Mouse (Mus musculus) liver, embryonic 15.5 days (tissue): ENCODE measurements around the gene Dnah17. TPM values are rescaled to one million over a fixed set of nuclear protein-coding genes. Genes with fewer than 3 reads are reported as not detected.

Experiments used
- ATAC-seq: fragments of 200-750 bp; cut with Nextera tagmentation; 2 replicates; pipeline ENCODE4 v1.8.0; 2017; ENCODE audit warnings: moderate number of reproducible peaks, mild to moderate bottlenecking, moderate library complexity; ENCODE audit not compliant: insufficient read depth
- H3K27ac ChIP-seq: fragments of 300-500 bp; sonication (generic); replicated peaks from 2 replicates; pipeline ENCODE4 v1.5.1; 2015; ENCODE audit warnings: mild to moderate bottlenecking, inconsistent platforms
- H3K27me3 ChIP-seq: fragments of 300-500 bp; sonication (generic); 2 replicates; pipeline ENCODE4 v1.6.1; 2015; ENCODE audit warnings: mild to moderate bottlenecking, inconsistent platforms
- H3K36me3 ChIP-seq: fragments of 300-500 bp; sonication (generic); replicated peaks from 2 replicates; pipeline ENCODE4 v1.6.1; 2015; ENCODE audit warnings: moderate library complexity, mild to moderate bottlenecking, inconsistent platforms
- H3K4me1 ChIP-seq: fragments of 300-500 bp; sonication (generic); replicated peaks from 2 replicates; pipeline ENCODE4 v1.6.1; 2015; ENCODE audit warnings: inconsistent platforms
- H3K4me2 ChIP-seq: fragments of 300-500 bp; sonication (generic); 2 replicates; pipeline ENCODE4 v1.6.1; 2015; ENCODE audit warnings: moderate library complexity, mild to moderate bottlenecking, inconsistent platforms
- H3K4me3 ChIP-seq: fragments of 300-500 bp; sonication (generic); replicated peaks from 2 replicates; pipeline ENCODE4 v1.5.1; 2015; ENCODE audit warnings: mild to moderate bottlenecking, inconsistent platforms
- H3K9ac ChIP-seq: fragments of 300-500 bp; sonication (generic); 2 replicates; pipeline ENCODE4 v1.6.1; 2015; ENCODE audit warnings: moderate library complexity, mild to moderate bottlenecking, inconsistent platforms
- H3K9me3 ChIP-seq: fragments of 300-500 bp; sonication (generic); replicated peaks from 2 replicates; pipeline ENCODE4 v1.6.1; 2016; ENCODE audit warnings: inconsistent platforms
- WGBS: fragments of 180-500 bp; shearing (Covaris S2); methylation state at CpG from one replicate; pipeline ENCODE4 v1.1.7; 2015; ENCODE audit warnings: mixed read lengths; ENCODE audit not compliant: insufficient replicate concordance; 5-methylcytosine and 5-hydroxymethylcytosine counted together
- polyA plus RNA-seq: library from polyadenylated mRNA; unstranded; fragments of >200 nt; fragmentation: Nextera tagmentation; extraction: Ambion mirVana; gene quantifications from 2 replicates; pipeline ENCODE4 v1.2.1, GENCODE M21; 2015

The Dnah17 gene
- polyA plus RNA-seq, 1 experiment from 2014 or later: 0.10 TPM

DNA sequence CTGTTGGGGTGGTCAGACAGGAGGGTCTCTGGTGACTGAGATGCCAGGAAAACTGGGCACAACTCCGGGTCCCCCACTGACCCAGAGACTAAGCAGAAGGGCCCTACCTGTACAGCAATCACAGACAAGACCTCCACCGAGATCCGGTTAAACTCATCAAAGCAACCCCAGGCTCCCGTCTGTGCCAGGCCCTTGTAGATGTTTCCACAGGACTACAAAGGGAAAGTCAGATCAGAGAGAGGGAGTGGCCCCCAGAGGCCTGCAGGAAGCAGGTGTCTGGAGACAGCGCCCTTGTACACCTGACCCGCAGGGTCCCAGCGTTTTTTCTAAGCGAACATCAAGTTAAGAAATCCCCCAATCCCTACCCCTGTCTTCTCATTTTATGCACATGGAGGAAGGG, 44.5 kb downstream of the Dnah17 start:
- no peak overlapping the region for H3K4me2 ChIP-seq
- no peaks in the 10 kb centered on the region for H3K36me3 ChIP-seq
- H3K4me3 ChIP-seq: no peak overlapping the region
- H3K27ac ChIP-seq: no peak overlapping the region
- H3K27me3 ChIP-seq: no peaks in the 10 kb centered on the region
- no peaks in the 10 kb centered on the region for H3K9me3 ChIP-seq
- H3K4me1 ChIP-seq: no peaks in the 10 kb centered on the region
- H3K9ac ChIP-seq: no peak overlapping the region
- ATAC-seq: no peak
- 58% methylated on average over 8 of the region's 8 CpGs for WGBS

DNA sequence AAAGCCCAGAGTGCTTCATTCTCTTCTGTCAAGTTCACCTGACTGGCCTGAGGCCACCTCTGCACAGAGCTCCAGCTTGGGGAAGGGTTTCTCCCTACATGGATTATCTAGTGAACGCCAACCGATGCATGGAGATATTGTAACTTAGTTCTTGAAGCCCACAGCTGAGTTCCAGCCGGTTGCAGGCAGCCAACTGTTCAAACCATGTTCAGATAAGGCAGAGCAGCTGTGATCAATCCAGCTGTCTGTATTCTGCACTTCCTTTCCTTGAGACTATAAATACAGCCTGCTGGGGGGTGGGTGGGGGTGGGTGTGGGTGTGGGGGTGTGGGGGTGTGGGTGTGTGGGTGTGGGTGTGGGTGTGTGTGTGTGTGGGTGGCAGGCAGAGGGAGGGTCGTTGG, 45.3 kb downstream of the Dnah17 start:
- 20% methylated on average over 4 of the region's 4 CpGs for WGBS
- no peak overlapping the region for H3K4me3 ChIP-seq
- no peaks in the 10 kb centered on the region for H3K36me3 ChIP-seq
- H3K4me1 ChIP-seq: no peaks in the 10 kb centered on the region
- ATAC-seq: no peak
- no peaks in the 10 kb centered on the region for H3K9me3 ChIP-seq
- H3K9ac ChIP-seq: no peak overlapping the region
- no peak overlapping the region for H3K4me2 ChIP-seq
- no peak overlapping the region for H3K27ac ChIP-seq
- no peaks in the 10 kb centered on the region for H3K27me3 ChIP-seq

DNA sequence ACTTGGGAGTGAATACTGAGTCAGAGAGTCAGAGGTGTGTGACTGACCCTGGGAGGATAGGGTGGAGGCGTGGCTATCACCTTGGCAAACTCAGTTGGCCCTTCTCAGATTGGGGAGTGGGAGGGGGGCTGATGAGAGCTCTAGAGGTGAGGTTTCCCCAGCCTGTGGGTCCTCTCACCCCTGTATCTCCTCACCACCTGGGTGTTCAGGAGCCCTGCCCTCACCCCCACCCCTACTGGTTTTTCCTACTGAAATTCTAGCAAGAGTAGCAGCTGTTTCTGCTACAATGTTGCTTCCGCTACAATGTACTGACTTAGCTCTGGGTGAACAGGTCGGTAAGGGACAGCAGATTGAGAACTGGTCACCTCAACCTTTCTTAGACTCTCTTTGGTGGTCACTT, 46.2 kb downstream of the Dnah17 start:
- Histone ChIP-seq H3K27ac (no peak overlapping the region), H3K9me3 (no peaks in the 10 kb centered on the region), H3K4me2 (no peak overlapping the region), H3K4me1 (no peaks in the 10 kb centered on the region), H3K36me3 (no peaks in the 10 kb centered on the region), H3K9ac (no peak overlapping the region), H3K4me3 (no peak overlapping the region), H3K27me3 (no peaks in the 10 kb centered on the region)
- ATAC-seq: no peak
- 56% methylated on average over 3 of the region's 3 CpGs for WGBS

DNA sequence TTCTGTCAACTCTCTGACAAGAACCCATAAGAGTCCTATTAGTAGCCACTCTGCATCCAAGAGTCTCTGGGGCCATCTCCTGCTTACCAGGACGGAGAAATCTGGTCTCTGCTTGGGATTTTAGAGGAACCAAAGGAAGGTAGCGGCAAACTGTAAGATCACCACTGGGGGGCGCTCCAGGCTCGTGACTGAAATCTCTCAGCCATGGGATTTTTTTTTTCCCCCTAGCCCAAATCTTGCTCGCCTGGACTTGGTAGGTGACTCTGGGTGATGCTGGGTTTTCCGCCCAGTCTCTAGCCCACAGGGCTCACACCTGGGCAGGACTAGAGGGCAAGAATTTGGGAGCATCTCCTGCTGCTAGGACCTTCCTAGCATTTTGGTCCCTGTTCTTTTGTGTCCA, 46.6 kb downstream of the Dnah17 start:
- H3K27ac ChIP-seq: no peak overlapping the region
- no peaks in the 10 kb centered on the region for H3K36me3 ChIP-seq
- 7% methylated on average over 6 of the region's 6 CpGs for WGBS
- no peak for ATAC-seq
- no peak overlapping the region for H3K4me3 ChIP-seq
- H3K9ac ChIP-seq: no peak overlapping the region
- H3K27me3 ChIP-seq: no peaks in the 10 kb centered on the region
- H3K4me2 ChIP-seq: no peak overlapping the region
- no peaks in the 10 kb centered on the region for H3K9me3 ChIP-seq
- H3K4me1 ChIP-seq: no peaks in the 10 kb centered on the region

DNA sequence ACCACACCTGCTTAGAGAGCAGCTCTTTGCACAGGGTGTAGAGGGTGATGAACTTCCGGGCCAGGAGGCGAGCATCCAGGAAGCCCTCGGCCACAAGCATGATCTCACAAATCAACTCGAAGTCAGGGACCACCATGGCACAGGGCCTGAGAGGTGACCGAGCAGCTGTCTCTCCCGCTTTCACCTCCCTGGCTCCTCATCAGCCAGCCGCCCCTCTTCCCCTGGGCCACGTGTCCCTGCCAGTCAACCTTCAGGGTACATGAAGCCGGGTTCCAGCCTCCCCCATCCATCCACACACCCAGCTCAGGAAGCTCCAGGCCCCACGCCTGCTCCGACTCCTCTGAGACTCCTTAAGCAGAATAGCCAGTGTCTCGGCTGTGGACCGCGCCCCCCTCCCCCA, 48.1 kb downstream of the Dnah17 start:
- Histone ChIP-seq H3K4me3 (no peak overlapping the region), H3K9ac (no peak overlapping the region), H3K9me3 (no peaks in the 10 kb centered on the region), H3K27me3 (no peaks in the 10 kb centered on the region), H3K27ac (no peak overlapping the region), H3K4me2 (no peak overlapping the region), H3K36me3 (no peaks in the 10 kb centered on the region), H3K4me1 (no peaks in the 10 kb centered on the region)
- 74% methylated on average over 14 of the region's 14 CpGs for WGBS
- ATAC-seq: no peak

DNA sequence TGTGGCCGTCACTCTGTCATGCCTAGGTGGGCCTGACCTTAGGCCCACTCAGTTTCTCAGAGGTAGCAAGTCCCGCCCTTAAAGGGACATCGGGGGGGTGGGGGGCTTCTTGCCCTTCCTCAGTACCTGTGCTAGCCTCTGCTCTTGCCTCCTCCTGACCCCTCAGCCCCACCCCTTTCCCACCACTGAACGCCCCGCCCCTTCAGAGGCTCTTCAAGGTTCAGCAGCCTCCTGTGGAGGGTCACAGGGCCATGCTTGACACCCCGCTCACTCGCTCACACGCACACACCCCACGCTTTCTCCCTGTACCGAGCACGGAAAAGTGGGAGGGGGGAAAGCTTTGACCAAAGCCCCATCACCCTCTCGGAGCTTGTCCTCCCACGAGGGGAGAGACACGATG, 50.7 kb downstream of the Dnah17 start:
- 65% methylated on average over 14 of the region's 14 CpGs for WGBS
- no peak for ATAC-seq
- no peaks in the 10 kb centered on the region for H3K9me3 ChIP-seq

DNA sequence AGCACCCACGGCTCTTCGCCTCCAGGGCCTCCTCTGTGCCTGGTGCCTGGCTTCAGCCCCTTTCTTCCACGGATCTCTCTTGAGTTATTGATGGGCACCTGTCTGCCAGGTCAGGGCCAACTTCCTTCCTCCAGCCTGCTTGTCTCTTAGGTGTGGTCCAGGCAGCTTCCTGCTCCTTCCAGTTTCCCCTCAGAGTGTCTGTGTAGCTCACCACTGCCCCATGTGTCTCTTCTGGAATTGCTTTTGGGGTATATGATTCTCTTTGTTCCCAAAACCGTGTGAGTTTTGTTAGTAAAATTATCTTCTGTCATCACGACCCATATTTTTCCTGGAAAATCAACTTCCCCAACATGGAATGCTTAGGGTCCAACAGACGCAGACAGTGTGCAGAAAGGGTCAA, 53.5 kb downstream of the Dnah17 start:
- H3K9ac ChIP-seq: no peak overlapping the region
- H3K27me3 ChIP-seq: no peaks in the 10 kb centered on the region
- 54% methylated on average over 6 of the region's 6 CpGs for WGBS
- no peak for ATAC-seq
- H3K9me3 ChIP-seq: no peaks in the 10 kb centered on the region
- H3K27ac ChIP-seq: no peak overlapping the region
- H3K4me1 ChIP-seq: no peaks in the 10 kb centered on the region
- H3K36me3 ChIP-seq: no peaks in the 10 kb centered on the region
- no peak overlapping the region for H3K4me2 ChIP-seq
- no peak overlapping the region for H3K4me3 ChIP-seq

More for the DNA sequence above, 50.7 kb downstream of the Dnah17 start:
- Histone ChIP-seq H3K36me3 (no peaks in the 10 kb centered on the region), H3K4me1 (no peaks in the 10 kb centered on the region), H3K4me2 (no peak overlapping the region), H3K9ac (no peak overlapping the region), H3K4me3 (no peak overlapping the region), H3K27me3 (no peaks in the 10 kb centered on the region), H3K27ac (no peak overlapping the region)

DNA sequence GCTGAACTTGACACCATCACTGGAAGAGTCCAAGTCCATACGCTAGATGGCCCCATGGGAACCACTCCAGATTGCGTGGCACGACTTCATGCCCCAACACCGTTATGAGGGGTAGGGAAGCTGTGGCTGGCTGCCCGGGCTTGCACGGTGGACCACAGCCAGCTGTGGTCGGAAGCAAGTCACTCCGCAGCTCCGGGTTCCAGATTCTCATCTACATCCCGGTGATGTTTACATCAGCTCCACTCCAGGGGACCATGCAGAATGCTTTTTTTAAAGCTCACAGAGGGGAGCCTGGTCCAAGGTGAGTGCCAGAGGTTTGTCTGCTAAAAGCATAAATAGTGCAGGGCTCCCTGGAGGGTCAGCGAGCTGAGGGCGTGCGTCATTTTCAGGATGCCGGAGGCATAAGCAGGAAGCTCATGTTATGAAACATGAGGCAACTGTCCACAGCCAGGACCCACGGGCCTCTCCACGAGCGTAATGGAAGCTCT, 55.4 kb downstream of the Dnah17 start:
- Histone ChIP-seq H3K9me3 (no peaks in the 10 kb centered on the region), H3K27me3 (no peaks in the 10 kb centered on the region), H3K27ac (no peak overlapping the region), H3K36me3 (no peaks in the 10 kb centered on the region), H3K4me2 (no peak overlapping the region), H3K4me3 (no peak overlapping the region), H3K9ac (no peak overlapping the region), H3K4me1 (no peaks in the 10 kb centered on the region)
- no peak for ATAC-seq
- WGBS: 51% methylated on average over 17 of the region's 17 CpGs

DNA sequence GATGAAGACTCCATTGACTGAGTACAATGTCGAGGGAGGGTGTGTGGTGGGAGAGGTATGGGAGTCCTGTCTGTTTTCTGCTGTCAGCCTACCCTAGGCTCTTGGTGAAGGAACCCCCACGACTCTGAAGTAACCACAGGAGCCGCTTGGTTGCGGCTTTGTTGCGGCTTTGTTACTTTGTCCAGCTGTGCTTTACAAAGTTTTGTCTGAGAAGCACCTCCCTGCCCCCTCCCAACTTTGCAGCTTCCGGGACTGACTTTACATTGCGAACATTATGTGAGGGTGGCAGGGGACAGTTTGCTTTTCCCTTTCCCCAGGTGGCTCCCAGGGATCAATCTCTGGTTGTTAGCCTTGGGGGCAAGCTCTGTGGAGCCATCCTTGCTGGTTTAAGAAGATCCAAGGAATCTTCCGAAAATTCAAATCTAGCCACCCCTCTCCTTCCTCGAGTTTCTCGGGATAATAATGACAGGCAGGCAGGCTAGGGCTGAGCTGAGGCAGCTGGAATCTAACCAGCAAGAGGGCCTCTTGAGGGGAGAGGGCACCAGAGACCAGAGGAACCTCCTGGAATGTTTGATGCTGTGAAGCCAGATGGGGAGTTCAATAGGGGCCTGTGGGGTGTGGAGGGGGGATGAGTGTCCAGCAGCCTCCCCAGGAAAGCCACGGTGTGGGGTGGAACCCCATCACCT, 59.1 kb downstream of the Dnah17 start:
- Histone ChIP-seq H3K4me3 (no peak overlapping the region), H3K27me3 (no peaks in the 10 kb centered on the region), H3K27ac (no peak overlapping the region), H3K4me1 (no peaks in the 10 kb centered on the region), H3K4me2 (no peak overlapping the region), H3K9ac (no peak overlapping the region), H3K36me3 (no peaks in the 10 kb centered on the region), H3K9me3 (no peaks in the 10 kb centered on the region)
- ATAC-seq: no peak
- 50% methylated on average over 11 of the region's 11 CpGs for WGBS

DNA sequence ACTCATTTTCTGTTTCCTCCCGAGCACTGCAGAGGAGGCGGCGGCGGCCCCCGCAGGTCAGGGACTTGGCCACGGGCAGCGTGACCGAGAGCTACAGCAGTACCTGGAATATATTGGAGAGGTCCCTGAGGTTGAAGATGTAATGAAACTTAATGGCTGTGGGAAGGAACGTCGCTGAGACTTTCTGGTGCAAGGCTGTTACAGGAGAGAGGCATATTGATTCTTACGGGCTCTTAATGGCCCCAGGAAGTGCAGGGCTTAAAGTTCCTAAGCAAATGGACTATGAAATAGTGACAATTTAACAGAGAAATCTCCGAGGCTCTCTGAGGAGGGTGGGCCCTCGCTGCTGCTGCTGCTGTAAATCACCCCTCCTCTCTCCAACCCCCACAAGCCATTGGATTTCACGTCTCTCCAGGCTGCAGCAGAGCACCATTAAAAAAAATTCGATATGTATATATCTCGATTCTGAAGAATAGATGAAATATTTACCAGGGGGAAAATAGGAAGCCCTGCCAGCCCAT, 61.6 kb downstream of the Dnah17 start:
- Histone ChIP-seq H3K9ac (no peak overlapping the region), H3K9me3 (no peaks in the 10 kb centered on the region), H3K4me1 (no peaks in the 10 kb centered on the region), H3K36me3 (no peaks in the 10 kb centered on the region), H3K4me2 (no peak overlapping the region), H3K27me3 (no peaks in the 10 kb centered on the region), H3K4me3 (no peak overlapping the region), H3K27ac (no peak overlapping the region)
- no peak for ATAC-seq
- 68% methylated on average over 16 of the region's 16 CpGs for WGBS

DNA sequence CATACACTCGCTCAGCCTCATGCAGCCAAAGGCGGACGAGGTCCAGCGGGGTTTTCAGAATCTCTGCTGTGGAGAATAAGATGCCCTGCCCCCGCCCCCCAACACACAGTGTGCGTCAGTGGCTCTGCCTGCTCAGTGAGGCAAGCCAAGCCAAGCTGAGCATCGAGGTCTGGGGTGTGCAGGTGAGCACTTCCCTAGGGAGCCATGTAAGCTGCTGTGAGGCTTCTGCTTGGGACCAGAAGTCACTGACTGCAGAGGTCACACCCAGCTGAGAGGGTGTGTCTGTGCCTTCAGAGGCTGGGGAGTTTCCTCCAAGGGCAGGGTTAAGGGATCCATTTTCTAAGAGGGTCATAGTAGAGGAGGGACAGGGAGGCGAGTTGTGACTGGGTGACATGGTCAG, 62.8 kb downstream of the Dnah17 start:
- no peak for ATAC-seq
- Histone ChIP-seq H3K36me3 (no peaks in the 10 kb centered on the region), H3K4me3 (no peak overlapping the region), H3K4me1 (no peaks in the 10 kb centered on the region), H3K27ac (no peak overlapping the region), H3K9ac (no peak overlapping the region), H3K9me3 (no peaks in the 10 kb centered on the region), H3K27me3 (no peaks in the 10 kb centered on the region), H3K4me2 (no peak overlapping the region)
- WGBS: 70% methylated on average over 8 of the region's 8 CpGs

DNA sequence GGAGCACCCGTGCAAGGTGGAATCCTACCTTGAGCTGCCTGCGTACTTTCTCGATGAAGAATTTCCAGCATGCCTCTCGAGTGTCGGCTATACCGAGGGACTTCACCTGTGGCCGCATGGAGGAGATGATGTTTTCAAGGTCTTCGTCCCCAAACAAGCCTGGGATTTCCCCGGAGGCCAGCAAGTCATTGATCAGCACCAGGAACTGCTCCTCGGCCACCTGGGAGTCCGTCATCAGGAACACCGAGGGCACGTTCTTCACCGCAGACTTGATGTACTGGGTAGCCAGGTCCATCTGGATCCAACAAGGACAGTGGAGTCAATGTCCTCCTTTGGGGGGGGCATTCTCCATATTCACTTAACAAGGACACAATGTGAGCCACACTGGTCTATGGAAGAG, 70.4 kb downstream of the Dnah17 start:
- WGBS: 67% methylated on average over 14 of the region's 14 CpGs
- Histone ChIP-seq H3K4me1 (no peaks in the 10 kb centered on the region), H3K9me3 (no peaks in the 10 kb centered on the region)

More for the DNA sequence above, 70.4 kb downstream of the Dnah17 start:
- H3K4me2 ChIP-seq: no peak overlapping the region
- ATAC-seq: no peak
- H3K4me3 ChIP-seq: no peak overlapping the region
- H3K36me3 ChIP-seq: no peaks in the 10 kb centered on the region
- no peak overlapping the region for H3K27ac ChIP-seq
- no peak overlapping the region for H3K9ac ChIP-seq
- H3K27me3 ChIP-seq: 0 out of 2 replicates have a peak, but pooled peaks cover 11% of the 10 kb centered on the region
